Mouse (Mus musculus): ENCODE measurements at regions not wholly inside any gene's neighbourhood (a gene's known extent, or its start where the extent isn't known, plus 50 kb on each side); places are given as distances from the start of the nearest gene placed in this dataset.

DNA sequence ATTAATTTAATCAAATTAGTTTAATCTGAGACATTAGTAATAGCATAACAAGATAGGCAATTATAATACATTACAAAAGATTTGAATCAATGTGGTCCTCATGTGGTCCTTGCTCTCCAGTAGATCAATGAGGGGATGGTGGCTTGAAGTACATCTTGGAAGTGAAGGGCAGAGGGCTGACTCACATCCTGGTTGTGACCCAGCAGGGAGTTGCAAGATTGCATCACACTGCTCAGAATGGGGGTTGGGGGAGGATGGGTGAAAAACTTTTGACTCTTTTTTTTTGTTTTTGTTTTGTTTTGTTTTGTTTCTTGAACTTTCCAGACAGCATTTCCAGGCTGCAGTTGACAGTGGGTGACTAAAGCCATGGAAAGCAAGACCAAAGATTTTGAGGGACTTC lies 191.1 kb upstream of the Dio3 start:
- TF ChIP-seq CTCF (IDR thresholded peaks at IDR 0.05; ENCODE audit: insufficient read depth, low read length) (no peak), POLR2A (IDR thresholded peaks at IDR 0.05; ENCODE audit: borderline replicate concordance, extremely low read depth, low read depth, low read length) (no peak)

All from lung, adult 2 months (tissue).